8 mouse cellular contexts compared by ENCODE assay signal in the genomic region with DNA sequence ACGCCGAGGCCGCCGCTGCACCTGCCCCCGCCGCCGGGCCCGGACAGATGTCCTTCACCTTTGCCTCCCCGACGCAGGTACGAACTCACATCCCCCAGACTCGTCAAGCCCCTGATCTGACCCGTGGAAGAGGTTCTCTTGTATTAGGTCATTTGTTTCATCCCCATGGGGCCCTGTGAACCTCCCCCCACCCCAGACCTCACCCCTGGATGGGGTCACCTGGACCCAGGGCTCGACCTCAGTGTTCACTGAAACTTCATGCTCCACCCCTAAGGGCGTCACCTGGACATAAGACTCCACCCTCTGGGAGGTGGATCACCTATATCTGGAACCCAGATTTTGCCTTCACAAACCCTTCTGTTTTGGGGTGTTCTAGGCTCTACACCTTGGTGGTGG. TPM values are rescaled to one million over a fixed set of nuclear protein-coding genes. Genes with fewer than 3 reads are reported as not detected.
A peak's percentile ranks its signal among the peaks of the same experiment; 100 is the strongest.
DNase-seq lines count a peak whose midpoint lies in the region; ATAC-seq and TF ChIP-seq lines count a peak whose summit lies in the region.

No protein-coding gene starts in this region.

- H3K4me2 ChIP-seq in intestine, embryonic 14.5 days (ENCODE audit: low read length), result peak overlapping the region; percentile 98
- peak overlapping the region; percentile 87 for H3K4me2 ChIP-seq in lung, postnatal 0 days (replicated peaks; ENCODE audit: low read depth, low read length)

- peaks cover 38% of the 10 kb centered on the region for H3K36me3 ChIP-seq in heart, embryonic 10.5 days
- peaks cover 33% of the 10 kb centered on the region for H3K36me3 ChIP-seq in intestine, embryonic 14.5 days (ENCODE audit: control insufficient read depth, insufficient read depth, low read length)
- no peaks in the 10 kb centered on the region for H3K36me3 ChIP-seq in lung, postnatal 0 days (ENCODE audit: insufficient read depth, low read length)

- H3K4me1 ChIP-seq in heart, embryonic 10.5 days, result peaks cover 74% of the 10 kb centered on the region
- H3K4me1 ChIP-seq in intestine, embryonic 14.5 days (replicated peaks; ENCODE audit: control insufficient read depth, insufficient read depth, low read length), result peaks cover 37% of the 10 kb centered on the region
- H3K4me1 ChIP-seq in lung, postnatal 0 days (ENCODE audit: insufficient read depth, low read depth, low read length), result peaks cover 22% of the 10 kb centered on the region; the same call in 1 of the 2 replicates

- peaks cover 17% of the 10 kb centered on the region for H3K27me3 ChIP-seq in heart, embryonic 10.5 days (ENCODE audit: insufficient read depth, poor library complexity, severe bottlenecking)
- H3K27me3 ChIP-seq in intestine, embryonic 14.5 days (replicated peaks; ENCODE audit: control insufficient read depth, insufficient read depth, low read length), result peaks cover 5% of the 10 kb centered on the region
- H3K27me3 ChIP-seq in lung, postnatal 0 days (replicated peaks; ENCODE audit: insufficient read depth, low read length), result peaks cover 11% of the 10 kb centered on the region

- peak overlapping the region; percentile 87 for H3K9ac ChIP-seq in intestine, embryonic 14.5 days (ENCODE audit: low read length)
- H3K9ac ChIP-seq in lung, postnatal 0 days (replicated peaks; ENCODE audit: low read depth), result peak overlapping the region; percentile 70

- WGBS in heart, embryonic 10.5 days, result under 1% methylated on average over 15 of the region's 15 CpGs
- under 1% methylated on average over 15 of the region's 15 CpGs for WGBS in intestine, embryonic 14.5 days
- under 1% methylated on average over 15 of the region's 15 CpGs for WGBS in lung, postnatal 0 days

- peak; percentile 0; the same call in 1 of the 2 replicates for ATAC-seq in intestine, embryonic 14.5 days (replicated peaks; ENCODE audit: low FRiP score, low TSS enrichment, low read depth)
- ATAC-seq in lung, postnatal 0 days, result no peak
- ATAC-seq in granulocyte monocyte progenitor cell, adult 5-6 weeks (replicated peaks; ENCODE audit: poor library complexity, severe bottlenecking), result no peak

- H3K4me3 ChIP-seq in heart, embryonic 10.5 days, result peak overlapping the region; percentile 85
- peak overlapping the region; percentile 76 for H3K4me3 ChIP-seq in intestine, embryonic 14.5 days (ENCODE audit: low read depth, low read length)
- H3K4me3 ChIP-seq in lung, postnatal 0 days (ENCODE audit: low read depth, low read length), result peak overlapping the region; percentile 66

- no peak for TF ChIP-seq EP300 in lung, postnatal 0 days (IDR thresholded peaks at IDR 0.05)

- H3K9me3 ChIP-seq in heart, embryonic 10.5 days, result no peaks in the 10 kb centered on the region
- H3K9me3 ChIP-seq in intestine, embryonic 14.5 days (ENCODE audit: control insufficient read depth, low read length), result no peaks in the 10 kb centered on the region
- H3K9me3 ChIP-seq in lung, postnatal 0 days (ENCODE audit: low read length), result no peaks in the 10 kb centered on the region

- peak overlapping the region; percentile 94 for H3K27ac ChIP-seq in heart, embryonic 10.5 days
- H3K27ac ChIP-seq in intestine, embryonic 14.5 days (ENCODE audit: low read depth), result peak overlapping the region; percentile 77
- H3K27ac ChIP-seq in lung, postnatal 0 days (ENCODE audit: low read length), result peak overlapping the region; percentile 92

- TF ChIP-seq CTCF in lung, postnatal 0 days (IDR thresholded peaks at IDR 0.05), result no peak

- no peak for DNase-seq in heart, embryonic 10.5 days (ENCODE audit: low spot score)
- no peak for DNase-seq in heart, postnatal 4 days
- peak; percentile 56 for DNase-seq in brain, adult 2 months (ENCODE audit: low read depth, low spot score)
- DNase-seq in intestine, embryonic 14.5 days (ENCODE audit: low spot score), result no peak
- peak; percentile 56 for DNase-seq in lung, postnatal 0 days (ENCODE audit: low spot score)
- DNase-seq in cerebellum, adult 9-11 months, result no peak
- no peak for DNase-seq in layer of hippocampus, postnatal 25 days (ENCODE audit: extremely low spot score in 1 of 2, low spot score in 1 of 2)

RNA-seq across cellular contexts. Expression of a gene that starts 1.9 kb away (rescaled TPM):
- 2.0 and 4.0 TPM in 2 replicates for polyA plus RNA-seq in heart, embryonic 10.5 days (2016; fragmentation: Nextera tagmentation; extraction: Ambion mirVana)
- 1 to 10 TPM; 3.7 to 5.1 TPM for total RNA-seq in heart, postnatal 4 days (2021)
- 7.1 and 8.5 TPM in 2 replicates for polyA plus RNA-seq in intestine, embryonic 14.5 days (2014; fragmentation: Nextera tagmentation; extraction: Ambion mirVana)
- 5.1 and 5.5 TPM in 2 replicates for polyA plus RNA-seq in lung, postnatal 0 days (2015; fragmentation: Nextera tagmentation; extraction: Ambion mirVana)
- 100 to 1,000 TPM; 399 to 401 TPM for total RNA-seq in layer of hippocampus, postnatal 25 days (2021)
- 0.73 and 5.3 TPM in 2 replicates for total RNA-seq in granulocyte monocyte progenitor cell, adult 5-6 weeks (2014; fragmentation: Nextera tagmentation)
- 0.36 TPM in 1 of 2 replicates, not detected in the other for total RNA-seq in granulocyte monocyte progenitor cell, adult 5-6 weeks (2017)

RNA-seq across cellular contexts. Expression of a gene that starts 4.1 kb away (rescaled TPM):
- 689 and 872 TPM in 2 replicates for polyA plus RNA-seq in heart, embryonic 10.5 days (2016; fragmentation: Nextera tagmentation; extraction: Ambion mirVana)
- 1,000 to 10,000 TPM in 1 of 2 experiments, 100 to 1,000 TPM in 1; 966 to 1,003 TPM for total RNA-seq in heart, postnatal 4 days (2021)
- 590 and 627 TPM in 2 replicates for polyA plus RNA-seq in intestine, embryonic 14.5 days (2014; fragmentation: Nextera tagmentation; extraction: Ambion mirVana)
- polyA plus RNA-seq in lung, postnatal 0 days (2015; fragmentation: Nextera tagmentation; extraction: Ambion mirVana), result 463 and 491 TPM in 2 replicates
- total RNA-seq in layer of hippocampus, postnatal 25 days (2021), result 100 to 1,000 TPM; 338 to 391 TPM
- 193 and 253 TPM in 2 replicates for total RNA-seq in granulocyte monocyte progenitor cell, adult 5-6 weeks (2014; fragmentation: Nextera tagmentation)
- total RNA-seq in granulocyte monocyte progenitor cell, adult 5-6 weeks (2017), result 47.4 and 49.6 TPM in 2 replicates

RNA-seq across cellular contexts. Expression of a gene that starts 5.5 kb away (rescaled TPM):
- polyA plus RNA-seq in heart, embryonic 10.5 days (2016; fragmentation: Nextera tagmentation; extraction: Ambion mirVana), result 16.1 and 24.4 TPM in 2 replicates
- total RNA-seq in heart, postnatal 4 days (2021), result 100 to 1,000 TPM; 145 to 163 TPM
- 25.5 and 28.9 TPM in 2 replicates for polyA plus RNA-seq in intestine, embryonic 14.5 days (2014; fragmentation: Nextera tagmentation; extraction: Ambion mirVana)
- polyA plus RNA-seq in lung, postnatal 0 days (2015; fragmentation: Nextera tagmentation; extraction: Ambion mirVana), result 13.2 and 14.2 TPM in 2 replicates
- total RNA-seq in layer of hippocampus, postnatal 25 days (2021), result 10 to 100 TPM; 61.4 to 82.4 TPM
- total RNA-seq in granulocyte monocyte progenitor cell, adult 5-6 weeks (2014; fragmentation: Nextera tagmentation), result 26.7 and 36.8 TPM in 2 replicates
- 10.0 and 17.4 TPM in 2 replicates for total RNA-seq in granulocyte monocyte progenitor cell, adult 5-6 weeks (2017)

RNA-seq across cellular contexts. Expression of a gene that starts 23.3 kb away (rescaled TPM):
- polyA plus RNA-seq in heart, embryonic 10.5 days (2016; fragmentation: Nextera tagmentation; extraction: Ambion mirVana), result 85.7 and 98.0 TPM in 2 replicates
- total RNA-seq in heart, postnatal 4 days (2021), result 100 to 1,000 TPM; 163 to 193 TPM
- 76.4 and 81.6 TPM in 2 replicates for polyA plus RNA-seq in intestine, embryonic 14.5 days (2014; fragmentation: Nextera tagmentation; extraction: Ambion mirVana)
- polyA plus RNA-seq in lung, postnatal 0 days (2015; fragmentation: Nextera tagmentation; extraction: Ambion mirVana), result 203 and 305 TPM in 2 replicates
- 10 to 100 TPM; 69.5 to 97.5 TPM for total RNA-seq in layer of hippocampus, postnatal 25 days (2021)
- 25.3 and 70.7 TPM in 2 replicates for total RNA-seq in granulocyte monocyte progenitor cell, adult 5-6 weeks (2014; fragmentation: Nextera tagmentation)
- 36.8 and 40.7 TPM in 2 replicates for total RNA-seq in granulocyte monocyte progenitor cell, adult 5-6 weeks (2017)

RNA-seq across cellular contexts. Expression of a gene that starts 26.9 kb away (rescaled TPM):
- polyA plus RNA-seq in heart, embryonic 10.5 days (2016; fragmentation: Nextera tagmentation; extraction: Ambion mirVana), result 12.4 and 17.8 TPM in 2 replicates
- 10 to 100 TPM; 98.7 to 99.9 TPM for total RNA-seq in heart, postnatal 4 days (2021)
- 27.0 and 27.5 TPM in 2 replicates for polyA plus RNA-seq in intestine, embryonic 14.5 days (2014; fragmentation: Nextera tagmentation; extraction: Ambion mirVana)
- 19.0 and 19.8 TPM in 2 replicates for polyA plus RNA-seq in lung, postnatal 0 days (2015; fragmentation: Nextera tagmentation; extraction: Ambion mirVana)
- 10 to 100 TPM; 89.1 to 94.3 TPM for total RNA-seq in layer of hippocampus, postnatal 25 days (2021)
- total RNA-seq in granulocyte monocyte progenitor cell, adult 5-6 weeks (2014; fragmentation: Nextera tagmentation), result 94.5 and 150 TPM in 2 replicates
- 121 and 132 TPM in 2 replicates for total RNA-seq in granulocyte monocyte progenitor cell, adult 5-6 weeks (2017)

Comparison
In these comparisons a context has a peak if more than half of its experiments do, and no peak if none do; other contexts are left out.
1. DNase-seq: peak in brain, adult 2 months (single experiment) and lung, postnatal 0 days (single experiment); none in heart, embryonic 10.5 days (single experiment), heart, postnatal 4 days (single experiment), intestine, embryonic 14.5 days (single experiment), cerebellum, adult 9-11 months (single experiment) and layer of hippocampus, postnatal 25 days (0 of 2).
2. RNA of a gene that starts 1.9 kb away (total RNA-seq): 399 to 401 TPM in layer of hippocampus, postnatal 25 days; 0.36 to 5.3 TPM in granulocyte monocyte progenitor cell, adult 5-6 weeks and 3.7 to 5.1 TPM in heart, postnatal 4 days; every median in the first group is over 10 times any median in the second.
3. Peak in every context shown above with its lines, with median percentiles within 50 percentile points of each other: H3K27ac ChIP-seq and H3K4me3 ChIP-seq.